Mouse (Mus musculus) retina, embryonic 14.5 days (tissue): ENCODE measurements around the gene Bnc2.

Experiments used
- DNase-seq: peaks from one replicate; pipeline ENCODE4 v3.0.0-alpha.2; 2015; ENCODE audit warnings: low spot score

Gene Bnc2

GRCm38 (mm10) chr4:84675171-84675973 is at the start of gene Bnc2:
Bnc2 (minus strand) TSS chr4:84675275.
- peak; percentile 55 for DNase-seq

- DNase-seq = no peak
These were observed 32.9 kb upstream of the Bnc2 start for GRCm38 (mm10) chr4:84707961-84708360.

DNA sequence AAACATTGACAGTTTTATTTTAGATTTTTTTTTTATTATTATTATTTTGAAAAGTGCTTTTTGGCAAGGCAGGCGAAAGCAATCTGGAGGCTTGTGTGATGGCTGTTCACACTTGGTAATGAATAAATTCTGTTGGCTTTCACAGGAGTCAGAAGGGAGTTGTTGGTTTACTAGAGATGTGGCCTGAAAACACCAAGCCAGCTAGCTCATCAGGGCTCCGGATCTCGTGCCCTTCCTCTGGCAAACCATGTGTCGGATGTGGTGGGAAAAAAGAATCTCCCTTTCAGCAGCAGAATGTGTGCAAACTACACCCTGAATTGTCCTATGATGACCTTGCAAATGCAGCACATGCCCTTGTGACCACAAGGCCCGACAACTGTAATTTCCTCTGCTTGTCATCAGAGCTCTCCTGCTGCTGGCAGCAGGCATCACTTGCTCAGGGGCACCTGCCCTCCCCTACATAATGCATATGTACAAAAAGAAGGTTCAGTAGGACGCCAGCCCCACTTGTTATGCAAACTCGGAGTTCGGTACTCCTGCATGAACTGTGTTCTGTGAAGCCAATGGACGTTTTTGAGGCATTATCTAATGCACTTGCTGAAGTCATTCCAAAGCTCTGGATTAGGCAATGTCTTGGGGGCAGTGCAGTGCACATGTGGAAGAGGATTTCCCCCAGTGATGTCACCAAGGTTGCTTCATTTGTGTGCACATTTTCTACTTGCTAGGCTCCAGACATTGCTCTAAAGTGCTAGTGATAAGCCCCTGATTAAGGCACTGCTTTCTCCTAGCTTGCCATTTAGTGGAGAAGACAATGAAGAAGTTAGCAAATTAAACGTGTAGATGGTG is 10.7 kb upstream of the Bnc2 start:
- no peak for DNase-seq

DNA sequence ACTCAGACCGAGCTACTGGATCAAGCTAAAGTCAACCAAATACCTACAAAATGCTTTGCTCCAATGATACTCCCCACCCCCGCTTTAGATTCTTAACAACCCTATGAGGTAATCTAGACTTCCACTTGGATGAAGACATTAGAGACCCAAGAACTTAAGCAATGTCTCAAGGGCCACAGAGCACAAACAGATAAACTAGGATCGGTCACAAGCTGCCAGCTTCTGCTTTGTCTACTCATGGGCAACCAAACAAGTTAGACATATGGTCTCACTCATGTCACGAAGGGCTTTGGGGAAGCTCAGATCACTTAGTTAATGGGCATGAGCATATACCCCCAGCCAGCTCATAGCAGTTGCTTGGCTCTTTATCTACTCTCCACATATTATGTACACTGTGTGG is 9.9 kb upstream of the Bnc2 start:
- no peak for DNase-seq

DNA sequence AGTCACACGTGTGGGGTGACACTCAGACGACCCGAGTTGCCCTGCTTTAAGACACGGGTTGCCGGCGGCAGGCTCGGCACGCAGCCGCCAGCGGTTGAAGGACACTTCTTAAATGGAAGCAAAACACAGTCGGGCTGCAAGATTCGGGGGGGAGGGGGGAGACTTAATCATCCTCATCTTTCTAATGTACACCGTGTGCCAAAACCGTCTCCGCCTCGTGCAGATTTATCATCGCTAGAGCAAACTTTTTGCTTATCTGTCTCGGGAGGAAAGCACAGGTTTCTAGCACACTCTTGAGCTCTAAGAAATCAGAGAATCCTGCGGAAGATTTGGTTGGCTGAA is 870 bp upstream of the Bnc2 start:
- no peak for DNase-seq

DNA sequence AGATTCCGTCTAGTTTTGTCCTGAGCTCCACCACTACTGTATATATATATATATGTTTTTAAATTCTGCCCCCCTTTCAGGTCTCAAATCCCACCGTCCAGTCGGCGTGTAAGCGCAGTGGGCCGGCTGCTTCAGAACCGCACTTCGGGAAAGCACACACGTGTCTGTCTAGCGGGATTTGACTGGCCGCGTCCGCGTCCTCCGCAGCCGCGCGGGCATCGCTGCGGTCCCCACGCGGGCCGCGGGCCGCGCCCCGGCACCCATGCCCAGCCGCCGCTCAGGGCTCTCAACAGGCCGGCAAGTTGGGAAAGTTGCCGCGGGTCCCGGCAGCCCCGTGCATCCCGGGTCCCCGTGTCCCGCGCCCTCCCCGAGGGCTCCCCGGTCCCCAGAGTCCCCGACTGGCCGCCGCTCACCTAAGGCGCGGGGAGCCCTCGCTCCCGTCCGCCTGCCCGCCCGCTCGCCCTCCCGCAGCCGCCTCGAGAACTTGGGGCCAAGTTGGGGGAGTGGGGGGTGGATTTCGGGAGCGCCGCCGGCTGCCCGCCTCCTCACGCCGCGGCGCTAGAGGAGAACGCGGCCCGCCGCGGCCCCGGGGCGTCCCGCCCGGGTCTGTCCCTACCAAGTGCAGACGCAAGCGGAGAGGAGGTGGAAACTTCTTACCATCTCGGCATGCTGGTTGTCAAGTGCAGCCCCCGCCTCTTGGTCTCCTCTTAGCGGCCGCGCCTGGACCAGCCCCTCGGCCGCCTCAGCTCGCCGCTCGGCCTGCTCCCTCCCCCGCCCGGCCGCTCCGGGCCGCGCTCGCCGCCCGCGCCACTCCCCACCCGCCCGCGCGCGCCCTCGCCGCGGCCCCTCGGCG is 531 bp downstream of the Bnc2 start:
- peak; percentile 72 for DNase-seq

DNA sequence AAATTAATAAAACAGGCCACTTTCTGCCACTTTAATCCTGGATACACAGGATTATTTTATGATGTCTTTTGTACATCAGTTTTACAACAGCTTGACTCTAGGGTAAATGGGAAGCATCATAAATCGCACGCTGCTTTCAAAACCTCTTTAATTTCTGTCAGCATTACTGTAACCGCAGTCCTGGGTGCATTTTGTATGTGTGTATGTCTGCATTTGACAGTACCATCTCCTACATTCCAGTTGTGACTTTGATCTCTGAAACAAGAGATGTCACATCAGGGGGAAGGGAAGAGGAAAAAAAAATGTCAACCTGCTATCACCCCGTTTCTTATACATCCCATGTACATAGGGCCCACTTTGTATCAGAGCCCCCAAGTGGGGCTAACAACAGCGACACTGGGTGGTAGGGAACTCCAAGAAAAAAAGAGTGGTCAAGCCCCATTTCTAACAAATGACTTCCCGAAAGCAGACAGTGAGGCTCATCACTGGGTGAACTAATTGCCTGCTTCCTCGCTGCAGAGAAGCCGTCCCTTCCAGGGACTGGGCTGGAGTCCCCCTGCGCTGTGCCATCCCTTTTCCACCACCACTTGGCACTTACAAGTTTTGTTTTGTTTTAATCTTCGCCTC is 1.3 kb downstream of the Bnc2 start:
- no peak for DNase-seq

DNA sequence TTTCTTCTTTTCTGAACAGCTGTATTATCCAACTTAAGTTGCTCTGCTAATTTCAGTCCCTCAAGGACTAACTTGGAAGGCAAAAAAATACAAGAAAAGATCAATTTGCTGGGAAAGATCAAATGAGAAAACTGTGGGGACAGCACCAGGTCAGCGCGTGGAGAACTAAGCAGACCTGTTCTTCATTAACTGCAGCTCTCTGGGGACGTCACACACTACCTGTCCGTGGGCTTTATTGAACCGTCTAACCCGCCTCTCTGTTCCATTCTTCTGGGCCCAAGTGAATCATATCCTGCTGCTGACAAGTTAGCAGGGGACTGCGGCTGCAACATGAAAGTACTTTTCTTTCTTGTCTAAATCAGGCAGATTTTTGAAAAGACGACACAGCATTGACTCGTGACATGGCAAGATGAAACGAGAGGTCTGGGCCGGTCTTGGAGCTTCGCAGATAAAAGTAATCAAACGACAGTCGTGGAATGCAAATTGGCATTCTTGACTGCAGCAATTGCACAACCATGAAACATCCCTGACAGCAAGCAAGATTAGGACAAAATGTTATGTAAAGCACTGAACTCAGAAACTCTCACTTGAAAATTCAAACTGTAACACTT is 2.8 kb downstream of the Bnc2 start:
- DNase-seq = no peak

DNA sequence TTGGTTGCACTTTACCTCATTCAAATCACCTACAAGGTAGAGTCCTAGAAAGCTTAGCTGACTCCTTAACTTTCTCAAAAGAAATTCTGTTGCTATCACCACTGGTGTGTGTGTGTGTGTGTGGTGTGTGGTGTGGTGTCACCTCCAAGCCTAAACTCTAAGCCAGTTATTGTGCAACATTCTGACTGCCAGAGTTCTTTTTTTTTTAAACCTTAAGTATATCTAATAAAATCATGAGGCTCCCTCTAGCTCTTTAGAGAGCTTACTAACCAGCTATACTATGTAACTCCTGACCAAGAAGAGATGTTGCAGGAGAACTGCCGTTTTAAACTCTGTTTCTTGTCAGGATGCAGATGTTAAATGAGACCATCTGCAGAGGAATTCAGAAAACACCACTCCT is 4.1 kb downstream of the Bnc2 start:
- DNase-seq = no peak

- no peak for DNase-seq
These were observed 5.4 kb downstream of the Bnc2 start for GRCm38 (mm10) chr4:84669650-84670049.

DNA sequence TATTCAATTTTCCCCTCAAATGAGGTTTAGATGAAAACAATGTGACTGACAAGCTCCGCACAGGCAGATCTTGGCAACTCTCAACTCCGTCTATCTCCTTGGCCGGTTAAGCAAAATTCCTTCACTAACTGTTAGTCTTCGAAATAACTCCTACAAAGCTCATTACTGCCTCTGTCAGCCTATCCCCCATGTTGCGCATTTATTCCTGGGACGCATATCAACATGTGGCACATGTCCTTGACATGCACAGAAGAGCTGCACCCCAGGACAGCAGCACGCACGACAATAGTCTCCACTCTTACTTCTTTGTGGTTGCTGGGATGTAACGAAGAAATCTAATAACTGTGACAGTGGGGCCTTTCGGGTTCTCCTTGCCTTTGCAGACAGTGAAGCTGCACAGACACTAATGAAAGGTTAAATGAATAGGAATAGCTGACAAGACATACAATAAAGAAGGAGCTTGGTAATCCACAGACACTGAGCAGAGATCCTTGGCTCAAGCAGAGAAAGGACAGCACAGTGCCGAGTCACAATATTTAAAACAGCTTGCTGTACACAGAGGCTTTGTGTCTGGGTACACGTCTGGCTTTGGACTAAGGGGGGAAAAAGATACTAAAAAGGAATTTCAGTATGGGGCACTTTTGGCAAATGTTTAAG is 6.0 kb downstream of the Bnc2 start:
- no peak for DNase-seq

- DNase-seq = no peak
These were observed 6.8 kb downstream of the Bnc2 start for GRCm38 (mm10) chr4:84668226-84668625.

DNA sequence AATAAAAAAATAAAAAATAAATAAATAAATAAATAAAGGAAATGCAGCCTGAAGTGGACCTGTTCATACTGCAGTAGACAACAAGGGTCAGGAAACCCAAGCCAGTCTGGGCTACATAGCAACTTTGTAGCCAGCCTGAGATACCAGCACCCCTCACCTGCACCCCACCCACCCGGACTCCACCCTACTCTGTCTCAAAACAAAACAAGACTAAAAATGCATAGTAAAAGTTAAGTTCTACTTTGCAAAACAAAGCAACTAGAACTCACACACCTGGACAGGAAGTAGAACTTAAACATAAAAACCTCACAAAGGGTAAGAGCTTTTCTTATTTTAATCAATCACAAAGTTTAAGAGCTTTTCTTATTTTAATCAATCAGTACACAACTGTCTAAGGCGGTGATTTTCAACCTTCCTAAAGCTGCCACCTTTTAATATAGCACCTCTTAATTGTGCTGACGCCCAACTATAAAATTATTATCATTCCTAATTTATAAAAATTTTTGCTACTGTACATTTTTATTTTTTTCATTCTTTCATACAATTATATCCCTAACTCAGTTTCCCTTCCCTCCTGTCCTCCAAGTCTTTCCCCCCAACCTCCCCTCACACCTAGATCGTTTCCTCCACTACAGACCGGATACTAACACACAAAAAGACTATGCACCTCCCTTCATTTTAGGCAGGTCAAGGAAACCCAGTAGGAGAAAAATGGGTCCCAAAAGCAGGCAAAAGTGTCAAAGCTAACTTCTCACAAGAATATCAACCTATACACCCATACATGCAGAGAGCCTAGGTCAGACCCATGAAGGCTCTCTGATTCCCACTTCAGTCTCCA is 12.6 kb downstream of the Bnc2 start:
- no peak for DNase-seq

- no peak for DNase-seq
These were observed 13.7 kb downstream of the Bnc2 start for GRCm38 (mm10) chr4:84661341-84661740.

GRCm38 (mm10) chr4:84651786-84652185 is 23.3 kb downstream of the Bnc2 start:
- DNase-seq = no peak

- DNase-seq = no peak
These were observed 28.5 kb downstream of the Bnc2 start for GRCm38 (mm10) chr4:84646576-84646975.

DNA sequence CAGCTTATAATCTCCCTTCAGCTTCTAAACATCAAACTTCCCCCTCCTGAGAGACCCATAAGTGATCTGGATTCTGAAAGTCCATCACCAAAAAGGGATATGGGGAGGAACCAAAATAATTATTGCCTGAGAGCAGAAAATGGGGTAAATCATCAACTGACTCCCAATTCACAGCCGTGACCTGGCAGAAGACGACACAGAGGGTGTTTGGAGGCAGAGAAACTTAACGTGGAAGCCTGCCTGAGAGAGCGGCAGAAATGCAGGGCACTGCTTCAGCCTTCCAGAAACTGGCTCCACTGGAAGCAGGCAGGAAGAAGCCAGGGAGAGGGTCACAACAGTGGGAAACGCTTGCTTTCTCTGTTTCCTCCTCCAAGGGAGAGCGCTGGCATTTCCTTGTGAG is 35.9 kb downstream of the Bnc2 start:
- no peak for DNase-seq

GRCm38 (mm10) chr4:84637641-84638040 is 37.4 kb downstream of the Bnc2 start:
- peak; percentile 69 for DNase-seq

- DNase-seq = no peak
These were observed 40.3 kb downstream of the Bnc2 start for GRCm38 (mm10) chr4:84634751-84635150.

- DNase-seq = no peak
These were observed 41.1 kb downstream of the Bnc2 start for GRCm38 (mm10) chr4:84633991-84634390.
